Mouse (Mus musculus) liver, embryonic 11.5 days (tissue): ENCODE measurements around the gene Samd4b. TPM values are rescaled to one million over a fixed set of nuclear protein-coding genes. Genes with fewer than 3 reads are reported as not detected.

Experiments
- ATAC-seq: fragments of 200-750 bp; cut with Nextera tagmentation; replicated peaks from 2 replicates; pipeline ENCODE4 v1.8.0; 2017; ENCODE audit warnings: moderate number of reproducible peaks, mild to moderate bottlenecking, moderate TSS enrichment, moderate library complexity; ENCODE audit not compliant: low FRiP score
- DNase-seq: peaks from one replicate; pipeline ENCODE4 v3.0.0-alpha.2; 2017; ENCODE audit warnings: low spot score
- H3K27ac ChIP-seq: fragments of 300-500 bp; sonication (generic); 2 replicates; pipeline ENCODE4 v1.5.1; 2014; ENCODE audit warnings: mild to moderate bottlenecking, low read depth, low read length, control low read depth
- H3K27me3 ChIP-seq: fragments of 300-500 bp; sonication (generic); replicated peaks from 2 replicates; pipeline ENCODE4 v1.6.1; 2014; ENCODE audit warnings: low read length, mixed read lengths; ENCODE audit not compliant: control insufficient read depth, insufficient read depth
- H3K36me3 ChIP-seq: fragments of 300-500 bp; sonication (generic); 2 replicates; pipeline ENCODE4 v1.6.1; 2014; ENCODE audit warnings: mild to moderate bottlenecking, low read length, moderate library complexity, mixed read lengths; ENCODE audit not compliant: control insufficient read depth, insufficient read depth
- H3K4me1 ChIP-seq: fragments of 300-500 bp; sonication (generic); replicated peaks from 2 replicates; pipeline ENCODE4 v1.6.1; 2014; ENCODE audit warnings: low read length, mixed read lengths; ENCODE audit not compliant: control insufficient read depth, insufficient read depth
- H3K4me2 ChIP-seq: fragments of 300-500 bp; sonication (generic); 2 replicates; pipeline ENCODE4 v1.6.1; 2014; ENCODE audit warnings: mild to moderate bottlenecking, control low read depth, moderate library complexity
- H3K4me3 ChIP-seq: fragments of 300-500 bp; sonication (generic); 2 replicates; pipeline ENCODE4 v1.5.1; 2014; ENCODE audit warnings: low read depth, low read length, control low read depth
- H3K9ac ChIP-seq: fragments of 300-500 bp; sonication (generic); 2 replicates; pipeline ENCODE4 v1.6.1; 2014; ENCODE audit warnings: low read depth, low read length, control low read depth
- H3K9me3 ChIP-seq: fragments of 300-500 bp; sonication (generic); 2 replicates; pipeline ENCODE4 v1.6.1; 2016; ENCODE audit warnings: low read length, inconsistent platforms, mixed read lengths; ENCODE audit not compliant: control insufficient read depth
- WGBS: fragments of 180-500 bp; shearing (Covaris S2); extraction: QIAGEN DNeasy Blood & Tissue Kit; methylation state at CpG from one replicate; pipeline ENCODE4 v1.1.7; 2014; 5-methylcytosine and 5-hydroxymethylcytosine counted together
- polyA plus RNA-seq: library from polyadenylated mRNA; unstranded; fragments of >200 nt; fragmentation: Nextera tagmentation; extraction: Ambion mirVana; gene quantifications from 2 replicates; pipeline ENCODE4 v1.2.1, GENCODE M21; 2014

The Samd4b gene
- polyA plus RNA-seq, 1 experiment from 2014 or later: 18.6 TPM

DNA sequence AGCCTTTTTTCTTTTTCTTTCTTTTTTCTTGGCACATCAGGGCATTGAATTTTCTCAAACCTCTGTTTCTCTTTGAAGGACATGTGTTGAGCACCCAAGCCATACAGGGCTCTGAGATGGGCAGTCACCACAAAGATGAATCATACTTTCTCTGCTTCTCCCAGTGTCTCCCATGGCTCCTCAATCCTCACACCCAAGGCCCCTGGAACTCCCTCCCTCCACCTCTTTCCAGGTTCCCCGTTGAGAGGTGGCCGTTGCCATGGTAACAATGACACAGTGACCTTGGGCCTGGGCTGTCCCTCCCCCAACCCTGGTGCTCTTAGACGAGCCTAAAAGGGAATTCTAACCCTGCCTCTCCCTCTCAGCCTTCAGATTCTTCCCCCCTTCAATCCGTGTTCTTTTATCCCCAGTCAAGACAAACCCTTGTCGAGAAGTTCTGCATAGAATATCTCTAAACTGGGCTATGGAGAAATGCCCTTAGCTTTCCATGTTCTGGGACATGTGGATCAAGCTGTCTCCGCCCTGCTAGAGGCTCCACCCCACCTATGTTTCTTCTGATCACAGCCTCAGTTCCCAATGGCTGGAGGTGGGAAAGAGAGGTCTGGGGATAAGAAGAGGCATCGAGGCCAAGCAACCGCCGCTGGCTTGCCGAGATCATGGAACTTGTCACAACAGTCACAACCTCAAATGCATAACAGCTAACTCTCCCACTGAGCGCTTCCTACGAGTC is 150.7 kb downstream of the Samd4b start:
- DNase-seq: no peak
- Histone ChIP-seq H3K9ac (no peak overlapping the region), H3K4me3 (no peak overlapping the region), H3K4me2 (no peak overlapping the region), H3K4me1 (0 out of 2 replicates have a peak, but pooled peaks cover 2% of the 10 kb centered on the region), H3K9me3 (no peaks in the 10 kb centered on the region), H3K27me3 (no peaks in the 10 kb centered on the region), H3K36me3 (no peaks in the 10 kb centered on the region), H3K27ac (no peak overlapping the region)
- no peak for ATAC-seq
- WGBS: 44% methylated on average over 12 of the region's 12 CpGs

DNA sequence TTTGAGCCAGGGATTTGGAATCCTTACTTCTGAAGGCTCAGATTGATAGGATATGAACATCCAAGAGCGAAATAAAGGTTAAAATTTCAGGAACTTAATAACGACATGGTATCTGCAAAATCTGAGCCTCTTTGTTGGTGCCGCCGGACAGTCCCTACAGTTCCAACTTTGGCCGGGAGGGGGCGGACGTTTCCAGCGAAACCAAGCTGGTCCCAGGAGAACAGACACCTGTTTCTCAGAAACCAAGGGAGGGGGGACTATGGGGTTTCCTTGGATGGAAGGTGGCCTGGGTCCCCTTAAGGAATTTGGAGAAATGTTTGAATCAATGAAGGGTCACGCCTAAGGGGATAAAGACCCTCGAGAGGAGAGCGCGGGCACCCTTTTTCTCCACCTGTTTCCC is 151.5 kb downstream of the Samd4b start:
- Histone ChIP-seq H3K36me3 (no peaks in the 10 kb centered on the region), H3K4me3 (no peak overlapping the region), H3K9me3 (no peaks in the 10 kb centered on the region), H3K27me3 (no peaks in the 10 kb centered on the region), H3K9ac (no peak overlapping the region), H3K4me2 (no peak overlapping the region), H3K4me1 (0 out of 2 replicates have a peak, but pooled peaks cover 2% of the 10 kb centered on the region), H3K27ac (no peak overlapping the region)
- 21% methylated on average over 12 of the region's 12 CpGs for WGBS
- ATAC-seq: no peak
- peak; percentile 69 for DNase-seq

DNA sequence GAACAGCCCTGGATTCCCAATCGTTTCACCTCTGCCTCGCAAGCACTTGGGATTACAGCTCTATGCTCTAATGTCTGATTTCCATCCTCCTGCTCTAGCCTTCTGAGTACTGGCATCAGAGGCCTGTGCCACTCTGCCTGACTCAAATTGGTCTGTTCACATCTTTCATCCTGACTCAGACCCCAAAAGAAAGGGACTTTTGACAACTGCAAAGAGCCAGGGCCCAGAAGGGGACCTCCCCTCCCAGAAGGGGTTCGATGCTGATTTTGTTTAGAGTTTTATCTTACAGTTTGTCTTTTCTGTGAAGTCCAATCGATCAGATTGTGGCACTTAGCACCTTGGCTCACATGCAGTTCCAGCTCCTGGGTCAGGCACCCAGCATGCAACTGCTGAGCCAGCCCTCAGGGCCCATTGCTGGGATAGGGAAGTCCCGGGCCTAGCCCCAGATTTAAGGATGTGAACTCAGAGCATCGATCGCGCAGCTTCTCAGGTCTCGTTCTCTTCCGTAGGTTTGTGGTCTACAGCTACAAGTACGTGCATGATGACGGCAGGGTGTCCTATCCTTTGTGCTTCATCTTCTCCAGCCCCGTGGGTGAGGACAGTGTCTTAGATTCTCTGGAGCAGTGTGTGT is 153.5 kb downstream of the Samd4b start:
- H3K4me1 ChIP-seq: 0 out of 2 replicates have a peak, but pooled peaks cover 2% of the 10 kb centered on the region
- DNase-seq: no peak
- no peak overlapping the region for H3K4me3 ChIP-seq
- H3K36me3 ChIP-seq: no peaks in the 10 kb centered on the region
- WGBS: 71% methylated on average over 13 of the region's 13 CpGs
- H3K9ac ChIP-seq: no peak overlapping the region
- H3K4me2 ChIP-seq: no peak overlapping the region
- no peak overlapping the region for H3K27ac ChIP-seq
- no peaks in the 10 kb centered on the region for H3K9me3 ChIP-seq
- no peaks in the 10 kb centered on the region for H3K27me3 ChIP-seq
- ATAC-seq: no peak

DNA sequence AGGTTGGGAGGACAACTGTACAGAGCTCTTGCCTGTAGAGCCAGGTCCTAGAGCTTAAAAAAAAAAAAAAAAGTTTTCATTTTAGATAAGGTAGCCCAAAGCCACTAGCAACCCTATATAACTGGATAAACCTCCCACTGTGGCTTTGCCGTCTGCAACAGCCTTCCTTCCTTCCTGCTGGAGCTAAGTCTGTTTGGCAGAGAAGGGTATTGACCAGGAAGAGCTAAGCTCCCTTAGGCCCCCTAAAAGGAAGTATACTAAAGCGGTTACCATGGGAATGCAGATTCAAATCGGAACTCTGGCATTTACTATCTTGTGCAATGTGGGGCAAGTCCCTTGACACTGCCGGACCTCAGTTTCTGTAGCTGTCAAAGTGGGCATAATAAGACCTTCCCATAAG is 155.3 kb downstream of the Samd4b start:
- H3K4me3 ChIP-seq: no peak overlapping the region
- H3K4me2 ChIP-seq: peak overlapping the region; percentile 36; the same call in 1 of the 2 replicates
- H3K9me3 ChIP-seq: no peaks in the 10 kb centered on the region
- no peaks in the 10 kb centered on the region for H3K27me3 ChIP-seq
- 23% methylated on average over 4 of the region's 4 CpGs for WGBS
- H3K4me1 ChIP-seq: 0 out of 2 replicates have a peak, but pooled peaks cover 2% of the 10 kb centered on the region
- H3K27ac ChIP-seq: no peak overlapping the region
- no peak overlapping the region for H3K9ac ChIP-seq
- ATAC-seq: peak; percentile 28
- no peak for DNase-seq
- H3K36me3 ChIP-seq: no peaks in the 10 kb centered on the region

DNA sequence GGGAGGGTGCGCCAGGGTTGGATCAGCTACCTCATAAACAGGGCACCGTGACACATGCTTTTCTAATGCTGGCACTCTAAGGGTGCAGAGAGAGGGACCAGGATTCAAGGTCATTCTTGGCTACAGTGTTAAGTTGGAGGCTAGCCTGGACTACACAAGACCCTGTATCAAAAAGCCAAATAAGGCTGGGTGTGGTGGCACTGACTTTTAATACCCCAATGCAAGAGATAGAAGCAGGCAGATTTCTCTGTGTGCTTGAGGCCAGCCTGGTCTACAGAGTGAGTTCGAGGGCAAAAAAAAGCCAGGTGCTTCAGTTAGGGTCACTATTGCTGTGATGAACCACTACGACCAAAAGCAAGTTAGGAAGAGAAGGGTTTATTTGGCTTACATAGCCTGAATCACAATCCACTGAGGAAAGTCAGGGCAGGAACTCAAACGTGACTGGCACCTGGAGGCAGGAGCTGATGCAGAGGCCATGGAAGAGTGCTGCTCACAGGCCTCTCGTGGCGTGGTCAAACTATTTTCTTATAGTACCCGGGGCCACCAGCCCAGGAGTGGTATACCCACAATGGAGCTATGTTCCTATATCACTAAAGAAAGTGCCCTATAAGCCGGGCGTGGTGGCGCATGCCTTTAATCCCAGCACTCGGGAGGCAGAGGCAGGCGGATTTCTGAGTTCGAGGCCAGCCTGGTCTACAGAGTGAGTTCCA is 156.0 kb downstream of the Samd4b start:
- DNase-seq (no peak), ATAC-seq (no peak)
- 72% methylated on average over 12 of the region's 14 CpGs for WGBS
- H3K9me3 ChIP-seq: no peaks in the 10 kb centered on the region
- no peaks in the 10 kb centered on the region for H3K27me3 ChIP-seq
- no peak overlapping the region; the same call in 1 of the 2 replicates for H3K9ac ChIP-seq
- H3K4me2 ChIP-seq: peak overlapping the region; percentile 21
- no peaks in the 10 kb centered on the region for H3K36me3 ChIP-seq
- no peak overlapping the region for H3K4me3 ChIP-seq
- H3K4me1 ChIP-seq: peaks cover 5% of the 10 kb centered on the region; the same call in 1 of the 2 replicates
- peak overlapping the region; percentile 52; the same call in 1 of the 2 replicates for H3K27ac ChIP-seq

DNA sequence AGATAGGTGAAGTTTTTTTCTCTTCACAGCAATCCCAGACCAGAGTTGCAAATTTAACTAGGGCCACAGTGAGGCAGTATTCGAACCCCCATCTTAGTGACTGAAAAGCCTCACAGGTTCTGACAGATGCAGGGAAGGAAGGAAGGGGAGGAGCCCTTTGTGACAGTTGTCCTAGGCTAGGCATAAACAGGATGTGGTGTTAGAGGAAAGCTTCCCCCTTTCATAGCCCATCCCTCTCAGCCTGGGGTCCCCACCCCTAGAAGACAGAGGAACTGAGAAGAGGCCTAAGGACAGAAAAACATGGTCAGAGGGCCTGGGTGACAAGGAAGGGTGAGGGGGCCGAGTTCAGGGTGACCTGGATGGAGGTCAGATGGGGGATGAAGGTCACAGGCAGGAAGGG is 157.2 kb downstream of the Samd4b start:
- H3K27me3 ChIP-seq: no peaks in the 10 kb centered on the region
- H3K27ac ChIP-seq: peak overlapping the region; percentile 49; the same call in 1 of the 2 replicates
- no peak for ATAC-seq
- peak overlapping the region; percentile 48 for H3K4me2 ChIP-seq
- WGBS: 36% methylated on average over 2 of the region's 2 CpGs
- H3K4me3 ChIP-seq: peak overlapping the region; percentile 20
- H3K9ac ChIP-seq: peak overlapping the region; percentile 20
- no peaks in the 10 kb centered on the region for H3K36me3 ChIP-seq
- H3K9me3 ChIP-seq: no peaks in the 10 kb centered on the region
- peaks cover 5% of the 10 kb centered on the region; the same call in 1 of the 2 replicates for H3K4me1 ChIP-seq
- no peak for DNase-seq

DNA sequence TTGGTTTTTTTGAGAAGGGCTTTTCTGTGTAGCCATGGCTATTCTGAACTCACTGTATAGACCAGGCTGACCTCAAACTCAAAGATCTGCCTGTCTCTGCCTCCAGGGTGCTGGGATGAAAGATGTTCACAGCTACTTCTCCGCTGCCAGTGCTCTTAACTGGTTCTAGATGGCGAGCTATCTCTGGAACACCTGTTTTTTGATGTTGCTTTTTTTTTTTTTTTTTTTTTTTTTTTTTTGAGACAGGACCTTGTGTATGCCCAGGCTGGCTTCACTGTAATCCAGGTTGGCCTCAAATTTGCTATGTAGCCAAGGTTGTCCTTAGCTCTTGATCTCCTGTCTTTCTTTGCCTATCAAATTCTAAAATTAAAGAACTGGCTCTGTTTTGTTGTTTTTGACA is 159.2 kb downstream of the Samd4b start:
- no peak for ATAC-seq
- WGBS: 65% methylated on average over 2 of the region's 2 CpGs
- H3K36me3 ChIP-seq: no peaks in the 10 kb centered on the region

DNA sequence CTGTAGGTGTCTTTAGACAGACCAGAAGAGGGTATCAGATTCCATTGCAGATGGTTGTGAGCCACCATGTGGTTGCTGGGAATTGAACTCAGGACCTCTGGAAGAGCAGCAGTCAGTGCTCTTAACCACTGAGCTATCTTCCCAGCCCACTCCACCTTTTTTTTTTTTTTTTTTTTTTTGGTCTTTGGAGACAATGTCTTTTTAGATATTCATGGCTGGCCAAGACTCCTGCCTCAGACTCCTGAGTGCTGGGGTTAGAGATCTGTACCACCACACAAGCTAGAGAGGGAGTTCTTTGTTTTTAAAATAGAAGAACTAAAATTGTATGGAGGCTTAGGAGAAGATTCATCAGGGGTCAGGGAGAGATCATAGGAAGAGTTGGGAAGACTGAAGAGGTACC is 160.0 kb downstream of the Samd4b start:
- Histone ChIP-seq H3K27ac (no peak overlapping the region), H3K4me3 (no peak overlapping the region), H3K4me1 (peaks cover 27% of the 10 kb centered on the region), H3K4me2 (no peak overlapping the region), H3K36me3 (no peaks in the 10 kb centered on the region), H3K27me3 (no peaks in the 10 kb centered on the region), H3K9me3 (no peaks in the 10 kb centered on the region), H3K9ac (no peak overlapping the region)
- ATAC-seq (no peak), DNase-seq (no peak)

More for the DNA sequence above, 159.2 kb downstream of the Samd4b start:
- Histone ChIP-seq H3K4me3 (no peak overlapping the region), H3K4me1 (peaks cover 20% of the 10 kb centered on the region), H3K27ac (no peak overlapping the region), H3K9ac (no peak overlapping the region), H3K27me3 (no peaks in the 10 kb centered on the region), H3K4me2 (no peak overlapping the region), H3K9me3 (no peaks in the 10 kb centered on the region)
- DNase-seq: no peak
